In genomic region chr2:27441767-27442707, GRCm38 (mm10) we compare ENCODE assay signal across 8 mouse cellular contexts. TPM values are rescaled to one million over a fixed set of nuclear protein-coding genes. Genes with fewer than 3 reads are reported as not detected.
DNase-seq lines count a peak whose midpoint lies in the region; ATAC-seq and TF ChIP-seq lines count a peak whose summit lies in the region.

Gene Brd3os (plus strand): TSS chr2:27442324.

- peak; percentile 99 for DNase-seq in MEL (ENCODE audit: low read depth, low spot score)
- peak; percentile 93 to 96 for DNase-seq in cerebellum, adult 2 months
- peak; percentile 98 for DNase-seq in forebrain, postnatal 0 days
- peak; percentile 94 for DNase-seq in heart, postnatal 4 days
- DNase-seq in layer of hippocampus, adult 8-10 months (ENCODE audit: low spot score in 2 of 2) = peak; percentile 94 to 96
- DNase-seq in ovary, adult 18-20 months (ENCODE audit: low spot score) = peak; percentile 97
- DNase-seq in thymus, postnatal 0 days (ENCODE audit: low spot score) = peak; percentile 82

- H3K27ac ChIP-seq in MEL (ENCODE audit: control insufficient read depth, low read depth, low read length) = no peak within 1 kb of the TSS
- H3K27ac ChIP-seq in cerebellum, adult 2 months (ENCODE audit: insufficient read depth, low read length) = peak within 1 kb of the TSS; percentile 14; the same call in 1 of the 2 replicates
- H3K27ac ChIP-seq in forebrain, postnatal 0 days (ENCODE audit: low read depth, low read length) = peak within 1 kb of the TSS; percentile 86
- peak within 1 kb of the TSS; percentile 58 for H3K27ac ChIP-seq in lung, embryonic 15.5 days

- H3K4me3 ChIP-seq in MEL (ENCODE audit: control insufficient read depth in 1 of 2, insufficient read depth in 1 of 2, low read depth in 2 of 2, low read length in 2 of 2) = peak within 1 kb of the TSS; percentile 48 to 62
- H3K4me3 ChIP-seq in cerebellum, adult 2 months (replicated peaks; ENCODE audit: insufficient read depth, low read depth, low read length) = peak within 1 kb of the TSS; percentile 65
- peak within 1 kb of the TSS; percentile 55 for H3K4me3 ChIP-seq in forebrain, postnatal 0 days (ENCODE audit: low read depth, low read length)
- H3K4me3 ChIP-seq in lung, embryonic 15.5 days = peak within 1 kb of the TSS; percentile 49

- no peaks in the 10 kb centered on the region for H3K9me3 ChIP-seq in MEL (replicated peaks; ENCODE audit: insufficient read depth, low read length)
- no peaks in the 10 kb centered on the region for H3K9me3 ChIP-seq in forebrain, postnatal 0 days (ENCODE audit: low read length)
- no peaks in the 10 kb centered on the region for H3K9me3 ChIP-seq in lung, embryonic 15.5 days

- H3K79me2 ChIP-seq in MEL (ENCODE audit: control insufficient read depth, insufficient read depth, low read length, poor library complexity) = no peaks in the 10 kb centered on the region

- TF ChIP-seq RAD21 in MEL (IDR thresholded peaks at IDR 0.05; ENCODE audit: low read depth, low read length) = no peak

- ATAC-seq in forebrain, postnatal 0 days = peak; percentile 91
- peak; percentile 90 for ATAC-seq in lung, embryonic 15.5 days (ENCODE audit: borderline replicate concordance, extremely low read depth, low FRiP score, low TSS enrichment)

- H3K27me3 ChIP-seq in MEL (ENCODE audit: control insufficient read depth in 1 of 2, insufficient read depth in 2 of 2, low read length in 2 of 2) = no peaks in the 10 kb centered on the region
- H3K27me3 ChIP-seq in cerebellum, adult 2 months (ENCODE audit: control insufficient read depth, insufficient read depth, low read length) = no peaks in the 10 kb centered on the region
- no peaks in the 10 kb centered on the region for H3K27me3 ChIP-seq in forebrain, postnatal 0 days (ENCODE audit: insufficient read depth, low read length)
- no peaks in the 10 kb centered on the region for H3K27me3 ChIP-seq in lung, embryonic 15.5 days

- TF ChIP-seq POLR2A in MEL (IDR thresholded peaks at IDR 0.05; ENCODE audit: control insufficient read depth in 1 of 2, insufficient read depth in 1 of 2, low read depth in 1 of 2, low read length in 2 of 2, poor library complexity in 1 of 2) = no peak; a peak in 1 of 4 replicates
- TF ChIP-seq POLR2A in cerebellum, adult 2 months (IDR thresholded peaks at IDR 0.05; ENCODE audit: borderline replicate concordance, insufficient read depth, low read length) = peak; percentile 42; the same call in 1 of the 2 replicates

- TF ChIP-seq EP300 in MEL (IDR thresholded peaks at IDR 0.05; ENCODE audit: low read depth in 1 of 2, low read length in 2 of 2) = no peak

- peaks cover 3 to 9% of the 10 kb centered on the region in 2 experiments; a peak in 3 of 4 replicates for H3K4me1 ChIP-seq in MEL (ENCODE audit: control insufficient read depth in 1 of 2, insufficient read depth in 2 of 2, low read length in 2 of 2)
- H3K4me1 ChIP-seq in cerebellum, adult 2 months (ENCODE audit: control insufficient read depth, insufficient read depth, low read length) = peaks cover 12% of the 10 kb centered on the region; the same call in 1 of the 2 replicates
- no peaks in the 10 kb centered on the region for H3K4me1 ChIP-seq in forebrain, postnatal 0 days (ENCODE audit: insufficient read depth)
- peaks cover 18% of the 10 kb centered on the region for H3K4me1 ChIP-seq in lung, embryonic 15.5 days

- peaks cover under 1 to 7% of the 10 kb centered on the region in 2 experiments; a peak in 2 of 4 replicates for H3K36me3 ChIP-seq in MEL (ENCODE audit: control insufficient read depth in 1 of 2, insufficient read depth in 2 of 2, low read length in 2 of 2)
- H3K36me3 ChIP-seq in forebrain, postnatal 0 days (ENCODE audit: insufficient read depth) = peaks cover 23% of the 10 kb centered on the region
- H3K36me3 ChIP-seq in lung, embryonic 15.5 days = peaks cover 22% of the 10 kb centered on the region

- no peak for TF ChIP-seq CTCF in MEL (IDR thresholded peaks at IDR 0.05 in 2 of 3, conservative IDR thresholded peaks at IDR 0.05 in 1 of 3; ENCODE audit: control insufficient read depth in 1 of 3, insufficient read depth in 1 of 3, low read depth in 2 of 3, low read length in 3 of 3, poor library complexity in 1 of 3, severe bottlenecking in 1 of 3)
- no peak for TF ChIP-seq CTCF in cerebellum, adult 2 months (IDR thresholded peaks at IDR 0.05; ENCODE audit: borderline replicate concordance, insufficient read depth, low read depth, low read length)
- TF ChIP-seq CTCF in forebrain, postnatal 0 days (IDR thresholded peaks at IDR 0.05; ENCODE audit: low read depth) = no peak

- peak within 1 kb of the TSS; percentile 75 for H3K4me2 ChIP-seq in forebrain, postnatal 0 days (ENCODE audit: low read depth)
- peak within 1 kb of the TSS; percentile 66 for H3K4me2 ChIP-seq in lung, embryonic 15.5 days

- under 1% methylated on average over 36 of the region's 36 CpGs for WGBS in cerebellum, adult 2 months
- 1% methylated on average over 36 of the region's 36 CpGs for WGBS in forebrain, postnatal 0 days
- WGBS in lung, embryonic 15.5 days = 2% methylated on average over 36 of the region's 36 CpGs

- H3K9ac ChIP-seq in MEL (ENCODE audit: control insufficient read depth, low read depth, low read length, poor library complexity, severe bottlenecking) = peak within 1 kb of the TSS; percentile 13
- peak within 1 kb of the TSS; percentile 76 for H3K9ac ChIP-seq in forebrain, postnatal 0 days
- peak within 1 kb of the TSS; percentile 46 for H3K9ac ChIP-seq in lung, embryonic 15.5 days

TF ChIP-seq in MEL, 35 proteins besides CTCF, POLR2A, EP300 and RAD21 (continues in another document):
- TF ChIP-seq USF2 (IDR thresholded peaks at IDR 0.05; ENCODE audit: borderline replicate concordance in 1 of 2, insufficient read depth in 1 of 2, low read depth in 1 of 2, low read length in 2 of 2) = no peak
- no peak for TF ChIP-seq CHD2 (IDR thresholded peaks at IDR 0.05; ENCODE audit: low read length)
- TF ChIP-seq MYC (IDR thresholded peaks at IDR 0.05; ENCODE audit: low read depth, low read length) = no peak
- TF ChIP-seq MEF2A (IDR thresholded peaks at IDR 0.05; ENCODE audit: extremely low read depth, insufficient replicate concordance, low read depth, low read length, poor library complexity, severe bottlenecking) = no peak
- no peak for TF ChIP-seq ZMIZ1 (IDR thresholded peaks at IDR 0.05; ENCODE audit: low read depth, low read length)
- TF ChIP-seq ELF1 (IDR thresholded peaks at IDR 0.05; ENCODE audit: low read depth, low read length) = peak; percentile 37; the same call in 1 of the 2 replicates
- TF ChIP-seq HCFC1 (IDR thresholded peaks at IDR 0.05; ENCODE audit: low read depth, low read length) = peak; percentile 78
- TF ChIP-seq BHLHE40 (IDR thresholded peaks at IDR 0.05; ENCODE audit: borderline replicate concordance, low read depth, low read length) = no peak
- no peak for TF ChIP-seq POLR2AphosphoS5 (IDR thresholded peaks at IDR 0.05; ENCODE audit: borderline replicate concordance, low read depth, low read length)
- TF ChIP-seq MXI1 (IDR thresholded peaks at IDR 0.05; ENCODE audit: low read depth, low read length) = peak; percentile 86
- no peak for TF ChIP-seq MAX (IDR thresholded peaks at IDR 0.05; ENCODE audit: low read length)
- no peak for TF ChIP-seq TCF12 (IDR thresholded peaks at IDR 0.05; ENCODE audit: low read depth, low read length)
- no peak for TF ChIP-seq KAT2A (conservative IDR thresholded peaks at IDR 0.05; ENCODE audit: low read depth, low read length)
- TF ChIP-seq NRF1 (IDR thresholded peaks at IDR 0.05; ENCODE audit: insufficient read depth, low read depth, low read length, poor library complexity, severe bottlenecking) = 0 out of 2 replicates have a peak, but pooled peaks have one; percentile 24
- TF ChIP-seq MAZ (IDR thresholded peaks at IDR 0.05; ENCODE audit: low read depth, low read length) = peak; percentile 91
- TF ChIP-seq TBP (IDR thresholded peaks at IDR 0.05; ENCODE audit: low read depth, low read length) = peak; percentile 42; the same call in 1 of the 2 replicates
- TF ChIP-seq SIN3A (IDR thresholded peaks at IDR 0.05; ENCODE audit: low read length) = peak; percentile 89
- TF ChIP-seq ZKSCAN1 (IDR thresholded peaks at IDR 0.05; ENCODE audit: low read depth, low read length) = no peak
- no peak for TF ChIP-seq UBTF (IDR thresholded peaks at IDR 0.05; ENCODE audit: borderline replicate concordance, insufficient read depth, low read depth, low read length)
- TF ChIP-seq MYB (IDR thresholded peaks at IDR 0.05; ENCODE audit: low read depth, low read length) = no peak
- TF ChIP-seq ETS1 (IDR thresholded peaks at IDR 0.05; ENCODE audit: low read depth, low read length) = no peak
- TF ChIP-seq GATA1 (IDR thresholded peaks at IDR 0.05; ENCODE audit: low read depth, low read length) = no peak
- no peak for TF ChIP-seq NELFE (IDR thresholded peaks at IDR 0.05; ENCODE audit: low read depth, low read length)
- TF ChIP-seq MAFK (IDR thresholded peaks at IDR 0.05; ENCODE audit: borderline replicate concordance, low read depth, low read length) = no peak
- TF ChIP-seq CHD1 (IDR thresholded peaks at IDR 0.05; ENCODE audit: low read depth, low read length) = no peak
- no peak for TF ChIP-seq E2F4 (IDR thresholded peaks at IDR 0.05; ENCODE audit: borderline replicate concordance, low read depth, low read length)
- TF ChIP-seq SMC3 (IDR thresholded peaks at IDR 0.05; ENCODE audit: low read depth, low read length) = no peak
- TF ChIP-seq ZNF384 (IDR thresholded peaks at IDR 0.05; ENCODE audit: low read depth, low read length) = no peak
- TF ChIP-seq TAL1 (IDR thresholded peaks at IDR 0.05; ENCODE audit: low read length) = no peak
- TF ChIP-seq JUND (IDR thresholded peaks at IDR 0.05; ENCODE audit: low read depth, low read length) = no peak
- TF ChIP-seq GABPA (IDR thresholded peaks at IDR 0.05; ENCODE audit: low read depth, low read length) = no peak
- TF ChIP-seq USF1 (IDR thresholded peaks at IDR 0.05; ENCODE audit: low read depth, low read length) = no peak

RNA-seq across cellular contexts. Expression of gene Brd3os, which starts in this region (rescaled TPM):
- total RNA-seq in MEL (2012; rRNA removed) = 0.31 and 0.72 TPM in 2 replicates
- 1 to 10 TPM in 1 of 2 experiments, not detected in 1; 2.9 TPM for polyA plus RNA-seq in MEL (2012; ENCODE audit: insufficient read depth in 1 of 2, insufficient read length in 2 of 2, low read depth in 1 of 2, low replicate concordance in 2 of 2, missing spikeins in 1 of 2)
- polyA plus RNA-seq in cerebellum, adult 2 months (2012; rRNA removed) = 36.0 and 38.0 TPM in 2 replicates
- total RNA-seq in forebrain, postnatal 0 days (2014; rRNA removed) = 30.9 and 33.9 TPM in 2 replicates
- 43.7 and 44.1 TPM in 2 replicates for polyA plus RNA-seq in forebrain, postnatal 0 days (2015; fragmentation: Nextera tagmentation; extraction: Ambion mirVana)
- total RNA-seq in heart, postnatal 4 days (2021) = 1 to 10 TPM in 1 of 2 experiments, under 1 TPM in 1; 0.90 to 1.1 TPM
- 10 to 100 TPM; 23.5 to 28.6 (median 27.9) TPM for total RNA-seq in layer of hippocampus, adult 8-10 months (2022)
- 6.2 and 7.1 TPM in 2 replicates for polyA plus RNA-seq in lung, embryonic 15.5 days (2015; fragmentation: Nextera tagmentation; extraction: Ambion mirVana)
- 2.0 and 2.1 TPM in 2 replicates for polyA plus RNA-seq in thymus, postnatal 0 days (2015; fragmentation: Nextera tagmentation; extraction: Ambion mirVana)

Comparison
In these comparisons a context has a peak if more than half of its experiments do, and no peak if none do; other contexts are left out.
1. RNA of gene Brd3os (total RNA-seq): 30.9 to 33.9 TPM in forebrain, postnatal 0 days and 23.5 to 28.6 TPM in layer of hippocampus, adult 8-10 months; 0.90 to 1.1 TPM in heart, postnatal 4 days and 0.31 to 0.72 TPM in MEL; every median in the first group is over 10 times any median in the second.
2. H3K9ac ChIP-seq: peak in every context shown above with its lines; median percentile 76 in forebrain, postnatal 0 days; 46 in lung, embryonic 15.5 days; 13 in MEL.
3. Peak in every context shown above with its lines, with median percentiles within 50 percentile points of each other: DNase-seq and H3K4me3 ChIP-seq.